Mouse (Mus musculus): ENCODE data around the gene Rab11fip3. TPM values are rescaled to one million over a fixed set of nuclear protein-coding genes. Genes with fewer than 3 reads are reported as not detected.

Rab11fip3 gene
- polyA plus RNA-seq, 1 experiment: 26.2 TPM

DNA sequence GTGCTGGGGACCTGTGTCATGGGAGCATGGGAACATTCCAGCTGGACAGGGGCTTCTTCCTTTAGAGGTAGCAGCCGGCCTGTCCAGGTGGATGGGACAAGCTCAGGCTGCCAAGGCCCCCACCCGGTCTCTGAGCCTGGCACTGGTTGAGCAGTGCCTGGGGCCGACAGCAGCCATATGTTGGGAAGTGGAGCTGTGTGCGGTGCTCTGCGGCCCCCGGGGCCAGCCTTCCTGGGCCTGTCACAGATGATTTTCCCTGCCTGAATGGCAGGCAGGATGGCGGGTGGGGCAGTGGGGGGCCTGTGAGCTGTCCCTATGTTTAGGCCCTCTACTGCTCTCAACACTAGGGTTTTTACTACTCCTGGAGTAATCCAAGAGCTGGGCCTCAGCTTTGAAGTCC is 113.2 kb downstream of the Rab11fip3 start:
- WGBS: 86% methylated on average over 7 of the region's 7 CpGs
- peaks cover 10% of the 10 kb centered on the region; the same call in 1 of the 2 replicates for H3K27me3 ChIP-seq (ENCODE audit: control insufficient read depth, insufficient read depth, low read length)
- H3K4me3 ChIP-seq (ENCODE audit: control insufficient read depth, insufficient read depth, low read length): no peak overlapping the region
- H3K27ac ChIP-seq (ENCODE audit: control insufficient read depth, insufficient read depth, low read length): no peak overlapping the region
- H3K36me3 ChIP-seq (ENCODE audit: control insufficient read depth, insufficient read depth, low read length): no peaks in the 10 kb centered on the region
- no peaks in the 10 kb centered on the region for H3K4me1 ChIP-seq (replicated peaks; ENCODE audit: control insufficient read depth, insufficient read depth, low read length)
- no peak for DNase-seq
- TF ChIP-seq POLR2A (IDR thresholded peaks at IDR 0.05; ENCODE audit: control insufficient read depth, extremely low read depth, insufficient read depth, low read length, poor library complexity): no peak
- no peak for TF ChIP-seq CTCF (IDR thresholded peaks at IDR 0.05; ENCODE audit: borderline replicate concordance, control insufficient read depth, extremely low read depth, insufficient read depth, low read length, poor library complexity)

DNA sequence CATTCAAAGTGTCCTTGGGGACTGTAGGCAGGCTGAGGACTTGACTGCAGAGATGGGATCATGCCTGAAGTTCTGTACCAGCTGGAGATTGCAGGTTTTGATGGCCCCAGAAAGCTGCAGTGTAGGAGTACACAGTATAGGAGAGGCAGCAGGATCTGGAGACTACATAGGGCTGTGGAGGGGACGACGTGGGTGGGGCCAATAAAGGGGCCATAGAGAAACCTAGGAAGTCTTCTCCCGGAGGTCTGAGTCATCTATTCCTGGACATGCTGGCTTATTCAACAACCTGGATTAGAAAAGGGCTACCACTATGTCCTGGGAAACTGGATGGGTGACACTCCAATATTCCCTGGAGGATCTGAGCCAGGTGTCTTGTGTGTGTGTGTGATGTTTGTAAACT is 113.6 kb downstream of the Rab11fip3 start:
- no peak for TF ChIP-seq CTCF (IDR thresholded peaks at IDR 0.05; ENCODE audit: borderline replicate concordance, control insufficient read depth, extremely low read depth, insufficient read depth, low read length, poor library complexity)
- no peak for TF ChIP-seq POLR2A (IDR thresholded peaks at IDR 0.05; ENCODE audit: control insufficient read depth, extremely low read depth, insufficient read depth, low read length, poor library complexity)
- no peak overlapping the region for H3K27ac ChIP-seq (ENCODE audit: control insufficient read depth, insufficient read depth, low read length)
- 65% methylated on average over 3 of the region's 3 CpGs for WGBS
- DNase-seq: no peak
- no peaks in the 10 kb centered on the region for H3K36me3 ChIP-seq (ENCODE audit: control insufficient read depth, insufficient read depth, low read length)
- peaks cover 13% of the 10 kb centered on the region for H3K27me3 ChIP-seq (ENCODE audit: control insufficient read depth, insufficient read depth, low read length)
- no peak overlapping the region for H3K4me3 ChIP-seq (ENCODE audit: control insufficient read depth, insufficient read depth, low read length)
- no peaks in the 10 kb centered on the region for H3K4me1 ChIP-seq (replicated peaks; ENCODE audit: control insufficient read depth, insufficient read depth, low read length)

DNA sequence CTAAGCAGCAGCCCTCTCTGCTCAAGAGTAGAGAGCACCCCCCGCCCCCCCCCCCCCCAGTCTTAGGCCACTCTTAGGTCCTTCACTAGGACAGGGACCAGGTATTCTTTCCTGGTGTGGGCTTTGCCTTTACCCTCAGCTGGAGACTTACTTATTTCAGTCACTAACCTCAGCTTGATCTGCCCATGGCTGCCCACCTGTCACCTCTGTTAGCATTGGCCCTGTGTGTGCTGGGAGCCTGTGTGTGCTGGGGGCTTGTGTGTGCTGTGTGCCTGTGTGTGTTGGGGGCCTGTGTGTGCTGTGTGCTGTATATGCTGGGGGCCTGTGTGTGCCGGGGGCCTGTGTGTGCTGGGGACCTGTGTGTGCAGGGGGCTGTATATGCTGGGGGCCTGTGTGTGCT is 114.7 kb downstream of the Rab11fip3 start:
- peaks cover 13% of the 10 kb centered on the region for H3K27me3 ChIP-seq (ENCODE audit: control insufficient read depth, insufficient read depth, low read length)
- no peak for DNase-seq
- no peaks in the 10 kb centered on the region for H3K36me3 ChIP-seq (ENCODE audit: control insufficient read depth, insufficient read depth, low read length)
- 93% methylated on average over 1 of the region's 2 CpGs for WGBS
- H3K27ac ChIP-seq (ENCODE audit: control insufficient read depth, insufficient read depth, low read length): no peak overlapping the region
- TF ChIP-seq CTCF (IDR thresholded peaks at IDR 0.05; ENCODE audit: borderline replicate concordance, control insufficient read depth, extremely low read depth, insufficient read depth, low read length, poor library complexity) (no peak), POLR2A (IDR thresholded peaks at IDR 0.05; ENCODE audit: control insufficient read depth, extremely low read depth, insufficient read depth, low read length, poor library complexity) (no peak)
- no peaks in the 10 kb centered on the region for H3K4me1 ChIP-seq (replicated peaks; ENCODE audit: control insufficient read depth, insufficient read depth, low read length)
- no peak overlapping the region for H3K4me3 ChIP-seq (ENCODE audit: control insufficient read depth, insufficient read depth, low read length)

DNA sequence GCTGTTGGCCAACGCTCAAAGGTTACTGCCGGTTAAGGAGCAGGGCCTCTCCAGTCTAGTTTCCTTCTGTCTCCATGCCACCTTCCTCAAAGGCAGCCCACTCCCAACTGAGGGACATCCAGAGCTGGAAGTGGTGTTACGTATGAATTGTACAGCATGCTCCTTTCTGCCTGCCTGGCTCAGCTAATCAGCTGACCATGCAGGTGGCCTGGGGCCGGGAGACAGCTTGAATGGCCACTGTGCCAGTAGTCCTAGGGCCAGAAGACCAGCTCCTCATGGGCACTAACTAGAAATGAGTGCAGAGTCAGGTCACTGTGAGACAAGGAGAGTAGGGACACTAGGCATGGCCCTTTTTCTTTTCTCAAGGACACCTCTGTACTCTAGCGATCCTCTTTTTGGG is 116.2 kb downstream of the Rab11fip3 start:
- DNase-seq: no peak
- H3K27ac ChIP-seq (ENCODE audit: control insufficient read depth, insufficient read depth, low read length): no peak overlapping the region
- H3K36me3 ChIP-seq (ENCODE audit: control insufficient read depth, insufficient read depth, low read length): no peaks in the 10 kb centered on the region
- H3K27me3 ChIP-seq (ENCODE audit: control insufficient read depth, insufficient read depth, low read length): peaks cover 13% of the 10 kb centered on the region
- 88% methylated on average over 5 of the region's 5 CpGs for WGBS
- no peak overlapping the region for H3K4me3 ChIP-seq (ENCODE audit: control insufficient read depth, insufficient read depth, low read length)
- TF ChIP-seq POLR2A (IDR thresholded peaks at IDR 0.05; ENCODE audit: control insufficient read depth, extremely low read depth, insufficient read depth, low read length, poor library complexity) (no peak), CTCF (IDR thresholded peaks at IDR 0.05; ENCODE audit: borderline replicate concordance, control insufficient read depth, extremely low read depth, insufficient read depth, low read length, poor library complexity) (no peak)
- H3K4me1 ChIP-seq (replicated peaks; ENCODE audit: control insufficient read depth, insufficient read depth, low read length): no peaks in the 10 kb centered on the region

DNA sequence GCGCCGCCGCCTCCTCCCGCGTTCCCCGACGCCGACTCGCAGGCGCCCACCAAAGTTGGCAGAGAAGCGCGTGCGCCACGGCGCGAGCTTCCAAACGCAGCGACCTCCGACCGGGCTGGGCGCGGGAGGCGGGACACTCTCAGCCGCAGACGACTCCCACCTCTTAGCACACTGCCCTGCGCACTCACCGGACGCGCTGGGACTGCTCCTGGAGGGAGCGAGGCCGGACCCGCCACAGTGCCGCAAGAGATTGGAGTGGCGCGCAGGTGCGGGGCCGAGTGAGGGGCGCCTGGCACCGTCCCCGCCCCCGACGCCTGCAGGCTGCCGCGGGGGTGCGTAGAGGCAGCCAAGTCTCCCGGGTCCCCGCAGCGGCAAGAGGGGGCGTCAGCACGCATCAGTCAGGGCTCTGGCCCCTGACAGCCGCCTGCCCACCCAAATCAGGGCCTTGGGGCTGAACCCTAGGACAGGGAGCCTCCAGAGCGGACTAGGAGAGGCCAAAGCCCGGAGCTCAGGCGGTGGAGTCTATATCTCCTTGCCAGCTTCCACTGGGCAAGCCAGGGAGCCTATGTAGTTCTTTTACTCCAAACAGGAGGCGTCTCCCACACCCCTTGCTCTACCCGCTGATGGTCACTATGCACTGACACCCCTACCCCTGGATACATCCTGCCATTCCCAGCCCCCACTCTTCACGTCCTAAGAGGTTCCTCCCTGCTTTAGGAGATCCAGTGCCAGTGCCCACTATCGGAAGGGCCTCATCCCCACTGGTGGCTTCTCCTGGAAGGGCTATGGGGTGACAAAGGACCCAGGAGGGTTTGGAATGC is 117.3 kb downstream of the Rab11fip3 start, which contains the start of gene A930017K11Rik:
A930017K11Rik (minus strand) TSS at position 763 of the 821 bp plus-strand sequence.
- Histone ChIP-seq H3K4me1 (replicated peaks; ENCODE audit: control insufficient read depth, insufficient read depth, low read length) (no peaks in the 10 kb centered on the region), H3K27me3 (ENCODE audit: control insufficient read depth, insufficient read depth, low read length) (peaks cover 13% of the 10 kb centered on the region), H3K4me3 (ENCODE audit: control insufficient read depth, insufficient read depth, low read length) (no peak within 1 kb of the TSS), H3K27ac (ENCODE audit: control insufficient read depth, insufficient read depth, low read length) (no peak within 1 kb of the TSS), H3K36me3 (ENCODE audit: control insufficient read depth, insufficient read depth, low read length) (no peaks in the 10 kb centered on the region)
- no peak for TF ChIP-seq CTCF (IDR thresholded peaks at IDR 0.05; ENCODE audit: borderline replicate concordance, control insufficient read depth, extremely low read depth, insufficient read depth, low read length, poor library complexity)
- no peak for TF ChIP-seq POLR2A (IDR thresholded peaks at IDR 0.05; ENCODE audit: control insufficient read depth, extremely low read depth, insufficient read depth, low read length, poor library complexity)
- WGBS: 6% methylated on average over 58 of the region's 58 CpGs
- no peak for DNase-seq

DNA sequence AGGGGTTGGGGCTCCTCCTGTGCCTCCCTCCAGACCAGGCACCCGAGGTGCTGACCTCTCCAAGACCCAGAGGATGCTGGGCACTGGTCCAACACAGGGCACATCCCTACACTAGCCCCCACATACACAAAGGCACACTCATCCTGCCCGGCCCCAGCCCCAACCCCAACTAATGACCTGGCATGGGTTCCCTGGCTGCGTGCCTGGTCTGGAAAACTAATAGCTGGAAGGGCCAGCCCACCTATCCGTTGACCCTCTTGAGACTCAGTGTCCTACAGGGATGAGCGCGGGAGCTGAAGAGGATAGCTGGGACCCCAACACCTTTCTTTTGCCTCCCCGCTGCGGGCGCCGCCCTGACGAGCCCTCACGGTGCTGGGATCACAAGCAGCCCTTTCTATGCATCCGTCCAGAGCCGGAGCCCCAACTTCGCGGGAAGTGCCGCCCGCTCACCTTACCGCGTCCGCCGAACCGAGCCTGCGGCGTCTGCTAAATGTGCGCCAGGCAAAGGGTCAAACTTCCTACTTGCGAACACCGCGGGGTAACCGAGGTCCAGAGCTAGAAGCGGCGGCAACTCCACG is 118.0 kb downstream of the Rab11fip3 start:
- no peak for DNase-seq
- peaks cover 13% of the 10 kb centered on the region for H3K27me3 ChIP-seq (ENCODE audit: control insufficient read depth, insufficient read depth, low read length)
- no peak for TF ChIP-seq POLR2A (IDR thresholded peaks at IDR 0.05; ENCODE audit: control insufficient read depth, extremely low read depth, insufficient read depth, low read length, poor library complexity)
- no peak for TF ChIP-seq CTCF (IDR thresholded peaks at IDR 0.05; ENCODE audit: borderline replicate concordance, control insufficient read depth, extremely low read depth, insufficient read depth, low read length, poor library complexity)
- no peak overlapping the region for H3K4me3 ChIP-seq (ENCODE audit: control insufficient read depth, insufficient read depth, low read length)
- no peaks in the 10 kb centered on the region for H3K4me1 ChIP-seq (replicated peaks; ENCODE audit: control insufficient read depth, insufficient read depth, low read length)
- no peaks in the 10 kb centered on the region for H3K36me3 ChIP-seq (ENCODE audit: control insufficient read depth, insufficient read depth, low read length)
- WGBS: 3% methylated on average over 33 of the region's 33 CpGs
- no peak overlapping the region for H3K27ac ChIP-seq (ENCODE audit: control insufficient read depth, insufficient read depth, low read length)
